Mouse (Mus musculus) left cerebral cortex, adult 18-20 months (tissue): ENCODE results near the gene Tead4. TPM values are rescaled to one million over a fixed set of nuclear protein-coding genes. Genes with fewer than 3 reads are reported as not detected.

ENCODE experiments used
- DNase-seq, 2 experiments: peaks; one replicate each; pipeline ENCODE4 v3.0.0; 2021 to 2022; ENCODE audit warnings: low spot score in 2 of 2, mixed read lengths in 1 of 2
- total RNA-seq, 2 experiments: library from RNA; stranded (reverse); gene quantifications; 2 replicates each; pipeline ENCODE4 v1.2.3; 2021

Tead4 gene
- total RNA-seq, 2 experiments from 2014 or later, result 0.56 to 1.9 TPM

GRCm38 (mm10) chr6:128179247-128179646 lies 121.4 kb downstream of the Tead4 start:
- DNase-seq, result no peak

GRCm38 (mm10) chr6:128178681-128179080 lies 121.9 kb downstream of the Tead4 start:
- no peak for DNase-seq

Other genes with a start within 250 kb of the Tead4 start
- 10 to 100 TPM; 53.5 to 53.8 TPM for gene Tspan9, start 157.2 kb downstream of the Tead4 start, total RNA-seq
- gene Tulp3, start 55.0 kb upstream of the Tead4 start, total RNA-seq, result 10 to 100 TPM; 15.4 to 18.6 TPM
- 10 to 100 TPM; 18.0 to 18.8 TPM for gene Rhno1, start 62.1 kb upstream of the Tead4 start, total RNA-seq
- 1 to 10 TPM; 1.1 to 1.2 TPM for gene Foxm1, start 62.1 kb upstream of the Tead4 start, total RNA-seq
- 1 to 10 TPM in 1 of 2 experiments, under 1 TPM in 1; 0.68 to 1.3 TPM for gene Tex52, start 74.6 kb upstream of the Tead4 start, total RNA-seq
- not detected for gene Gm44596, start 74.7 kb upstream of the Tead4 start, total RNA-seq
- gene Nrip2, start 98.5 kb upstream of the Tead4 start, total RNA-seq, result 10 to 100 TPM; 10.5 to 11.7 TPM
- gene Itfg2, start 124.1 kb upstream of the Tead4 start, total RNA-seq, result 10 to 100 TPM; 24.1 to 25.0 TPM
- 100 to 1,000 TPM; 124 to 128 TPM for gene Fkbp4, start 137.9 kb upstream of the Tead4 start, total RNA-seq
- not detected for gene Pzp, start 225.9 kb upstream of the Tead4 start, total RNA-seq